Mouse (Mus musculus) thymus, postnatal 25 days (tissue): ENCODE data around the gene Gm4027.
"Not testable (repeated sequence)": the region's sequence is repeated elsewhere in the genome, so short reads cannot be mapped to it uniquely, and the experiment has no call there.

Experiments
- DNase-seq: peaks from one replicate; pipeline ENCODE4 v3.0.0; 2022

Gm4027 gene

DNA sequence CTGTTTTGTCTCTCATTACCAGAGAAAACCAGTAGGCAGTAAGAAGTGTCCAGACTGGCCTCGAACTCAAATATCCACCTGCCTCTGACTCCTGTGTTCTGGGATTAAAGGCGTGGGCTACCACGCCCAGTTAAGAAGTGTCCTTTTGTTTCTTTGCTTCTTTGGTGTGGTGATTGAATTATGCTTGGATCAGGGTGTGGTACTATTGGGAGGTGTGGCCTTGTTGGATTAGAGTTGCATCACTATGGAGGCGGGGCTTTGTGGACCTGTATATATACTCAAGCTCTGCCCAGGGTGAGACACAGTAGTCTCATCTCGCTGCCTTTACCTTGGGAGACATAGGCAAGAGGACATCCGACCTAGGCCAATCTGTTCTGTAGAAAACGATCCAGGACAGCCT is at the start of gene Gm4027:
Gm4027 (plus strand) TSS at position 301 of the 400 bp plus-strand sequence.
- not testable (repeated sequence) for DNase-seq

GRCm38 (mm10) chr12:87601388-87601787 is 17.3 kb upstream of the Gm4027 start:
- DNase-seq: not testable (repeated sequence)

- DNase-seq: not testable (repeated sequence)
Measured at GRCm38 (mm10) chr12:87602388-87602787, 16.3 kb upstream of the Gm4027 start, which contains the start of gene Oog1. Oog1 (plus strand) TSS chr12:87602688.

DNA sequence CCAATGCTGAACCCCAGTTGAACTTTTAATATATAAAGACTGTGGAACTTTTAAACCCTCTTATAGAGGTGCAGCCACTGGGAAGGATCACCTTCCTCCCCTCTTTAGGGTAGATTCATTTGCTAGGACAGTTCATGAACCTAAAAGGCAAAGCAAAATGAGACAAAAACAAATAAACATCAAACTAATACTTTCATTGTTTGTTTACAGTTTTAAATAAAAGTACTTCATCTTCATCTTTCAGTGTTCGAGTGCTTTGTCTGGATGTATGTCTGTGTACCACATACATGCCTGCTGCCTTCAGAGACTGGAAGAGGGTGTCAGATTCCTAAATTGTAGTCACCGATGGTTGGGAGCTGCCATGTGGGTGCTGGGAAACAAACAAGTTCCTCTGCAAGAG is 25.9 kb downstream of the Gm4027 start, which contains the start of gene Gm16381:
Gm16381 (minus strand) TSS at position 101 of the 400 bp plus-strand sequence.
- DNase-seq: not testable (repeated sequence)

DNA sequence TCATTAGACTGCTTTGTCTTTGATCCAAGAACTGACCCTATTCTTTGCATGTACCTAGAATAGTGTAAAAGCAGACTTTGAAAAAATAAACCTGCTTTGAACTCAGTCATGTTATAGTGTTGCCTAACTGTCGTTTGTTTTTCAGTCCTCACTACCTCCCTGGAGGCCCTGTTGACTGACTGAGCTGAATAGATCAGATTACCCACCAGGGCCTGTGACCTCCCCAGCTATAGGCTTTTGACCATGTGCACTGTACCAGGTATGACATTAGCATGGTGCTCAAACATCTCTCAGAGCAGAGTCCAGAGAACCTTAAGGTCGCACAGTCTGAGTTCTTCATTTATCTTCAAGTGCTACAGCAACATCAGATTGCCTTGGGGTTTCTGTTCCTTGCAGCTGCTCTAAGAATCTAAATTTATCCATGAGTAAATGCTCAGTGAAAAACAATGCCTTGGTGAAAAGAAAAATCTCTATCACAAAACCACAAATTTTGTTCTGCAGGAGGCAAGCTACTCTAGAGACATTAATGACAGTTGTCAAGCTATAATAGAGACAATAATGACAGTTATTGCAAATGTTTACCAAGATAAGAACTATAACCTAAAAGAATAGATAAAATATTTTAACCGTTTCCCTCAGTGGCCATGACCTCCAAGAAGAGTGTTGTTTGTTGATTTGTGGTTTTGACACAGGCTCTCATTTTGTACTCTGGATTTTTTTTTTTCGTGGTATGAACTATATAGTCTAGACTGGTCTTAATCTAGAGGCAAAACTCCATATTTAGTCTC is 34.4 kb downstream of the Gm4027 start:
- not testable (repeated sequence) for DNase-seq
